Mouse (Mus musculus) brain, embryonic 14.5 days (tissue): ENCODE measurements around the gene Timm50. TPM values are rescaled to one million over a fixed set of nuclear protein-coding genes. Genes with fewer than 3 reads are reported as not detected.

ENCODE experiments used
- DNase-seq: peaks from one replicate; pipeline ENCODE4 v3.0.0-alpha.2; 2011; ENCODE audit warnings: low read depth
- CTCF ChIP-seq: fragments of 200-500 bp; IDR thresholded peaks from 2 replicates; pipeline ENCODE4 v1.5.1; 2012; ENCODE audit warnings: inconsistent platforms, mild to moderate bottlenecking, moderate library complexity, borderline replicate concordance; ENCODE audit not compliant: insufficient read depth, insufficient read length; ENCODE audit errors: extremely low read depth
- POLR2A ChIP-seq: fragments of 200-500 bp; IDR thresholded peaks from 2 replicates; pipeline ENCODE4 v1.6.1; 2012; ENCODE audit warnings: mild to moderate bottlenecking, inconsistent platforms, borderline replicate concordance; ENCODE audit not compliant: poor library complexity, insufficient read depth, insufficient read length, severe bottlenecking; ENCODE audit errors: extremely low read depth
- polyA plus RNA-seq: library from polyadenylated mRNA; depleted of rRNA; stranded (reverse); fragments of >200 nt; gene quantifications from 2 replicates; pipeline ENCODE4 v1.2.3, GENCODE M21; 2012; rRNA removed

The Timm50 gene
- 105 and 134 TPM in 2 replicates for polyA plus RNA-seq

DNA sequence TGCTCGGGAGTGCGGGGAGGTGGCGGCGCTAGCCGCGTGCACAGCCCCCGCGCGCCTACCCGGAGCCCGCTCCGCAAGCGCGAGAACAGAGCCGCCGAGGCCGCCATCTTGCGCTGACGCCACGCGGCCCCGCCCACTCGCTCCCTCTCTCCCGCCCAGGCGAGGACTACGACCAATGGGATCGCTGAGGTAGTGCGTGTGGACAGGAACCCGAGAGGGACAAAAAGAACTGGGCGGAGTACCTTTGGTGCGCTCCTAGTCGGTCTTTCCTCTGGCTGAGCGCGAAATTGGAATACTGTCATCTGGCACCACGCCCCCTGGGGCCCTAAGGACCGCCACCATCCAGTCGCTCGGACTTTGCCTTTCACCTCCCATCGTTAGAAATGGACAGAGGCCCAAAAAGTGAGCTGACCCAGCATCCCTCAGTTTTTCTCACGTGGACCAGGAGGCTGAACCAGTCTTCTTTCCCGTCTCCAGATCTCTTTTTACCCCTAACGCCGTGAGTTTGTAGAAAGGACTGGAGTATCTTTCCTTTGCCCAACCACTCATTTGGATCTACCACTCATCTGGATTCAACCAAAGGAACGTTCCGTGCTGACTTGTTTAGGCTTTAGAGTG is at the start of gene Timm50:
Gene Timm50 (minus strand): TSS at position 147 of the 618 bp plus-strand sequence.
- no peak for TF ChIP-seq CTCF
- TF ChIP-seq POLR2A, result peak; percentile 94
- DNase-seq, result peak; percentile 99

DNA sequence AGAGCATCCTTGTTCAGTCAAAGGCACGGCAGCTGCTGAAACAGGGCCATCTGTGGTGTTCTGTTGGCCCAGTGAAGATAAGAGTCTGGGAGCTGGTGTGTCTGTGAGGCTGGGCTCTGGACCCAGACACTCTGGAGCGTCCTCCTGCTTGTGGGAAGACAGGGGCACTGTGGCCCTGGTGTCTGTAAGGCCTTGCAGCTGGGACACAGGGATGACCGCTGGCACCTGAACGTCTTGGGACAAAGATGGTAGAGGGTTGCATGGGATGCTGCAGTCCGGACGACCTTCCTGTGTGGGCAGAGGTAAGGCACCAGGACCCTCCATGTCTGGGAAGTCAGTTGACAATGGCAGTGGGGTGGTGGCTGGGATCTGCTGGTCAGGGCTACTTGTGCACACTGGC is 48.4 kb upstream of the Timm50 start:
- TF ChIP-seq POLR2A (no peak), CTCF (no peak)

DNA sequence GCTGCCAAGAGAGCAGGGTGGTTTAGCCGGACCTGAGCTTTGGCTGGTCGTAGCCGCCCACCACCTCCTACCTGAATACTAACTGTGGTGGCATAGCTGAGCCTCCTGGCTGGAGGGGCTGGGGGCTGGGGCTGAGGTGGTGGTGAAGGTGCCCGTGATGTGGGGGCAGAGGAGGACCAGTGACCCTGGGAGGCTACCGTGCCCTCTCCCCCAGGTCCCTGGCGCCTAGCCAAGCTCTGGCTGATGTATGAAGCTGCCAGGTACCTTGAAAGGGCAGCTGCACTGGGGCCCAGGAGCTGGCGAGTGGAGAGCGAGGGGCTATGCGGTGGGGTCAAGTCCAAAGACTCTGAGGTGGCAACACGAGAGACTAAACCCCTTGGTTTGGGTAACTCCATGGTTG is 48.0 kb upstream of the Timm50 start:
- no peak for TF ChIP-seq CTCF
- no peak for TF ChIP-seq POLR2A
- no peak for DNase-seq

More for the DNA sequence above, 48.4 kb upstream of the Timm50 start:
- no peak for DNase-seq

DNA sequence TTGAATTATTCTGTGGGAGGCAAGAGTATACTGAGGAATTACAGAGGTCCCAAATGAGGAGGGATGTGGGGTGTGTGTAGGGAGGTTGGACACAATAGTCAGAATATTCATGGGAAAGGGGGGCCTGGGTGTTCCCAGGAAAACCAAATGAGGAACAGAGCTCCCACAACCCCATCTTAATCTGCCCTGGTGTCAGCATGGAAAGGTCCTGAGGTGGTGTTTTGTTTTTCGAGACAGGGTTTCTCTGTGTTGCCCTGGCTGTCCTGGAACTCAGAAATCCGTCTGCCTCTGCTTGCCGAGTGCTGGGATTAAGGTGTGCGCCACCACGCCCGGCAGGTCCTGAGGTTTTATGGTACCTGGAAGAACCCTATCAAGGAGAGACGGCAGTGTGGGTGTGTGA is 46.6 kb upstream of the Timm50 start:
- no peak for DNase-seq
- TF ChIP-seq CTCF, result no peak
- no peak for TF ChIP-seq POLR2A

DNA sequence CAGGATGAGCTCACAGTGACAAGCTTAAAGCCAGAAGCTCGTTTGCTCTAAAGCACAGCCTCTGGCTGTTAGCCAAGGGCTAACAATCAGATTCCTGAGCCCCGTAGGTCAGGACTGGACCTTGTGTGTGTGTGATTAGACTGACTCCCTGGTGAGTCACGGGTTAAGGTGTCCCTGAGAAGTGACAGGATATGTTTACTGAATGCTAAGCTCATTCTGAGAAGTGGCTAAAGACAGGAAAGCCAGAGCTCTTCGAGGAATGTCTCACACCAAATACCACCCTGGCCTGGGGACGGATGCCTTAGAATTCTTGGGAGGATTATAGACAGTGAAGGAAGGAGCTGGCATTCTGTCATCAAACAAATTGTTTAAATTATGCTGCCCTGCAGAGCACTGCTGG is 46.1 kb upstream of the Timm50 start:
- DNase-seq, result peak; percentile 59
- no peak for TF ChIP-seq POLR2A
- TF ChIP-seq CTCF, result no peak

DNA sequence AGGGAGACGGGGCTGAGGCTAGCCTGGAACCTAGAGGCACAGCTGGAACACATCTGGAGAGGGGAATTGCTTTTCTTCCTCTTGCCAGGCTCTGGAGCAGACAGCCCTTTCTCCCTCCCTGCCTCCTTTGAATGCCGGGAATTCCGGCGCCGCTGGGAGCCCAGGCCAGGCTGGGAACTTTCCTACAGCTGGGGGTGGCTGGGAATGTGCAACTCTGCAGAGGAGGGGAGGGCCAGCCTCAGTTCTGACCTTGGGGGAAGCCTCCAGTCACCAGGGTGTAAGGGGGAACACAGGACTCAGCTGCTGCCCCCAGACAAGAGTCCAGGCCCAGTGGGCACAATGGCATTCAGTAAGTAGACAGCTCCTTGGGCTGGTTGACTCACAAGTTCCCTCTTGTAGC is 45.1 kb upstream of the Timm50 start:
- no peak for DNase-seq
- no peak for TF ChIP-seq CTCF
- no peak for TF ChIP-seq POLR2A

DNA sequence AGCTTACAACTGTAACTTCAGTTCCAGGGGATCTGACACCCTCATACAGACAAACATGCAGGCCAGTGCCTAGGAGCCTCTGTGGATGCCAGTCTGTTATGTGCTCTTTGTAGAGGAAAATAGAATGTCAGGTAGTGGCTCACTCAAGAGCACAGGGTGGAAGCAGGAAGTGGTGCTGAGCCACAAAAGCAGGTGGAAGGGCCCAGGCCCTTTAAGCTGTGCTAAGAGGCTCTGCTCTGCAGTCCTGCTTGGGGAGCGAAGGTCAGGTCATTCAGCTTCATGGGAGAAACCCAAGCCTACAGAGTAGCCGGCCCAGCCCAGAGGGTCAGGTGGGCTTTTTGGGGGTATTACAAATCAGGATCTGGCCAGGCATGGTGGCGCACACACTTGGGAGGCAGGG is 43.3 kb upstream of the Timm50 start:
- no peak for DNase-seq
- no peak for TF ChIP-seq POLR2A
- no peak for TF ChIP-seq CTCF

DNA sequence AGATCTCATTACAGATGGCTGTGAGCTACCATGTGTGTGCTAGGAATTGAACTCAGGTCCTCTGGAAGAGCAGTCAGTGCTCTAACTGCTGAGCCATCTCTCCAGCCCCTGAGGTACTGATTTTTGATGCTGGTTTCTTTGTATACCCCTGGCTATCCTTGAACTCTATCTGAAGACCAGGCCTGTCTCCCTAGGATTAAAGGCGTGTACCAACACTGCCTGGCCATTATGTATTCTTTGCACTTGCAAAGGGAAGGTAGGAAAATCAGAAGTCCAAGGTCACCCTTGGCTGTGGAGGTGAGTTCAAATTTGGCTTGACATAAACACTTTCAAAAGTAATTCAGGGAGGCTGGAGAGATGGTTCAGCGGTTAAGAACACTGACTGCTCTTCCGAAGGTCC is 42.7 kb upstream of the Timm50 start:
- DNase-seq, result no peak
- TF ChIP-seq CTCF, result no peak
- no peak for TF ChIP-seq POLR2A

DNA sequence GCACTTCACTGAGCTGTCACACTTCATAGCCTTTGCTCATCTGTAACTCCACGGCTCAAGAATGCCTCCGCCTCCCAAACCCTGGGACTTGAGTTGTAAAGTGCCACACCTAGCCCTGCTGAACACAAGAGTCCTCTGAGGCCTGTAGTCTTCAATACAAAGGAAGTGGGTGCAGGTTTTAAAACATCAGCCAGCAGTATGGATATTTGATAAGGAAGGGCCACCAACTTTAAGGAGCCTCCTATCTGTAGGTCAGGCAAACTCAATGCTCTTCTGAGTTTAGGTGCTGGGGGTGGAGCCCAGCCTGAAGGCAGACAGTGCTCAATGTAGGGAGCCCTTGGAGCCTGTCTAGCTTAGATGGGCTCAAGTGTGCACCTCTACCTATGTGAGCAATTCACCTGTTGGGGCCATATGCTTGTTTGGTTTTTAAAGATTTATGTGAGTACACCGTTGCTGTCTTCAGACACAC is 42.3 kb upstream of the Timm50 start:
- DNase-seq, result no peak
- TF ChIP-seq CTCF (no peak), POLR2A (no peak)

DNA sequence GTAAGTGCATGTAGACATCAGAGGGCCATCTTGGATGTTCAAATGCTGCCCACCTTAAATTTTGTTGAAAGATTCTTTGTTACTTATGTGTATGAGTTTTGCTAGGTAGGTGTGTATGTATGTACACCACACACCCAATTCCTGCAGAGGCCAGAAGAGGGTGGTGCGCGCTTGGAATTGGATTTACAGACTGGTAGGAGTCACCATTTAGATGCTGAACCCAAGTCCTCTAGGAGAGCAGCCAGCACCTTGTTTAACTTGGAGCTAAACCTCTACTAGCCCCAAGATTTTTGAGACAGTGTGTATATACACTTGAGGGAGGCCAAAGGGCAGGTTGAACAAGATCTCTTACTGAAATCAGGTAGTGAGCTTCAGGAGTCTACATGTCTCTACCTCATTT is 41.4 kb upstream of the Timm50 start:
- DNase-seq, result no peak
- TF ChIP-seq POLR2A, result no peak
- TF ChIP-seq CTCF, result no peak

DNA sequence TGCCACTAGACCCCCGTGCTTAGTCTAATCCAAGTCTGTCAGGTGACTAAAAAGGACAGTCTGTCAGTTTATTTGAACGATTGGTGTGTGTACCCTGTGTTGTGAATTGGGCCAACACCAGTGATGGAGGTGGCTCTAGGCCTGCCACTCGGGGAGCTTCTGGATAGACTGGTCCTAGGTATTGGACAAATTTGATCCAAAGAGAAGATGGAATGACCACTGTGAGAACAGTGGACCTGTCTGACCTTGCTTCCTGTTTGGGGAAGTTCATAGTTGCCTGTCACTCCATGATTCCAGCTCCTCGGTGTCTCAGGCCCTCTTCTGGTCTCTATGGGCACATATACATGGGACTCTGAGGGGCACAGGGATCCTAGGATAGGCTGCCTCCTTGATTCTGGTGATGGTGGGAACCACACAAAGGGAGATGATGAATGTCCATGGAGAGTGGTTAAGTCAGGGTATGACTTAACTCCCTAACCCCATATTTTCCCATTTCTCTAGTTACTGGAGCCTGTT is 39.9 kb upstream of the Timm50 start:
- TF ChIP-seq CTCF (no peak), POLR2A (no peak)
- DNase-seq, result no peak

DNA sequence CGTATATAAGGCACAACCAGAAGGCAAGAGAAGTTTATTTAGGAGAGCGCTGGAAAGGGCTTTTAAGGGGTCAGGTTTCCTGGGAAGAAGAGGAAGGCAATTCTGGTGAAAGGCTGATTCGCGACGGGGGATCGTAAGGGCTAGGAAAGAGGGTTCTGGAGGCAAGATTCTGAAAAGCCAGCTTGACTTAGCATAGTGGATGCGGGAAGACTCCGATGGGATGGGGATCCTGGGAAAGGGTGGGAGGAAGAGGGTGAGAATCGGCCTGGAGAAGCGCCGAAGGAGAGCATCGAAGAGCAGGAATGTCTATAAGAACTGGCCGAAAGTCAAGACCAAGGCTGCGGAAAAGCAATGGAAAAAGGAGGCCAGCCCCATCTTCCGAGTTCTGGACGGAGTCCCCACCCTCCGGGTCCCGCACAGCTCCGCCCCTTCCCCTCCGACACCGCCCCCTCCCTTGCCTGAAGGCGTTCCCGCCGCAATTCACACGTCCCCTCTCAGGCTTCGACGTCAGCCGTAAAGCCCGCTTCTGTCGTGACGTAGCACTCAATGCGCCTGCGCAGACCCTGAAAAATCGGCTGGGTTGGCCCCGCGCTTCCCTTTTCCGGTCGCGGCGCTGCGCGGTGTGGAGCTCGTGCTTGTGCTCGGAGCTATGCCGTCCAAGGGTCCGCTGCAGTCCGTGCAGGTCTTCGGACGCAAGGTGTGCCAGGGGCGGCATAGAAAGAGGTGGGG is 38.4 kb upstream of the Timm50 start, which contains the start of gene Rps16:
Gene Rps16 (plus strand): TSS at position 498 of the 729 bp plus-strand sequence.
- DNase-seq, result peak; percentile 99
- TF ChIP-seq CTCF (no peak), POLR2A (peak; percentile 62; the same call in 1 of the 2 replicates)

DNA sequence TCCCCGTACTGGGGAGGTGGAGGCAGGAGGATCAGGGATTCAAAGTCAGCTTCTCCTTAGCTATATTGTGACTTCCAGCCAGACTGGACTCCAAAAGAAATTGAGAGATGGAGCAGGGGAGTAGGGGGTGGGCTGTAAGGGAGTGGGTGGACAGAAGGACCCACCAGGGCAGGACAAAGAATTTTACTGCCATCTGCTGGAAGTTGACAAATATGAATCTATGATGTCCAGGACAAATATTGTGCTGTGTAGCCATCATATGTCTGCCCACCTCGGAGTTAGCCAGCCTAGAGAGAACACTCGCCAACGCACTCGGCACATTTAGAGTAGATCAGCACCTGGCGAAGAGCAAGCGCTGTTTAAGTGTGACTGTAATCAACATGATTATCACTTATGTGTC is 36.7 kb upstream of the Timm50 start:
- TF ChIP-seq POLR2A (no peak), CTCF (peak; percentile 20; the same call in 1 of the 2 replicates)
- peak; percentile 33 for DNase-seq

DNA sequence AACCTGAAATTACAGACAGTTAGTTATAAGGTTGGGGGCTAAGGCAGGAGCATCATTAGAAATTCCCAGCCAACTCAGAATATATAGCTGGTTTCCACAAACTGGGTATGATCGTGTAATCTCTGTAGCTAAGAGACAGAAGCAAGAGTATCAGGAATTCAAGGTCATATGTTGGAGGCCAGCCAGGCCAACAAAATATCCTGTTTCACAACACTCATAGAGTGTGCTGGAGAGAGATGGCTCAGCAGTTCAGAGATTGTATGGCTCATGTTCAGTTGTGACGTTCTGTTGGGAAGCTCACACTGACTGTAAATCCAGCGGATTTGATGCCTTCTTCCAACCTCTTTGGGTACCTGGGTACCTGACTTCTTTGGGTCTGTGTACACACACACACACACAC is 35.9 kb upstream of the Timm50 start:
- no peak for DNase-seq
- TF ChIP-seq POLR2A (no peak), CTCF (no peak)

DNA sequence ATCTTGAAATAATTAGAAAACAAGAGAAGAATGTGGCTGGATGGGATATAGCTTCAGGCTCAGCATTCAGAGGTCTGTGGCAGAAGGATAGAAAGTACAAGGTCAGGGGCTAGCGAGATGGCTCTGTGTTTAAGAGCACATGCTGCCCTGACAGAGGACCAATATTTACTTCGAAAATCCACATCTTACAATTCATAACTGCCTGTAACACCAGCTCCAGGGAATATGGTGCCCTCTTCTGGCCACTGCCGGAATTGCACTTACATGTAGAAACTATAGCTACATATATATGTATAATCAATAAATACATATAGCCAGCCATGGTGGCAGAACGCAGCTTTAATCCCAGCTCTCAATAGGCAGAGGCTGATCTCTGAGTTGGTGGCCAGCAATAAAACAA is 32.8 kb upstream of the Timm50 start:
- peak; percentile 77; the same call in 1 of the 2 replicates for TF ChIP-seq CTCF
- no peak for TF ChIP-seq POLR2A
- peak; percentile 87 for DNase-seq
